Mouse (Mus musculus): Measurements from ENCODE around the gene Ick. TPM values are rescaled to one million over a fixed set of nuclear protein-coding genes. Genes with fewer than 3 reads are reported as not detected.
"Not testable (repeated sequence)": the region's sequence is repeated elsewhere in the genome, so short reads cannot be mapped to it uniquely, and the experiment has no call there.

Ick gene
- 15.8 and 18.8 TPM in 2 replicates for polyA plus RNA-seq (2016; fragmentation: Nextera tagmentation; extraction: Ambion mirVana)

- peak within 1 kb of the TSS; percentile 93 for H3K4me3 ChIP-seq
- H3K27ac ChIP-seq (ENCODE audit: poor library complexity, severe bottlenecking): peak within 1 kb of the TSS; percentile 98
- H3K9me3 ChIP-seq (replicated peaks): no peaks in the 10 kb centered on the region
- H3K36me3 ChIP-seq: peaks cover 10% of the 10 kb centered on the region; the same call in 1 of the 2 replicates
- peak; percentile 89 for ATAC-seq (ENCODE audit: insufficient number of reproducible peaks, low FRiP score)
- WGBS: under 1% methylated on average over 20 of the region's 20 CpGs
- peak within 1 kb of the TSS; percentile 95 for H3K9ac ChIP-seq
- peak within 1 kb of the TSS; percentile 81 for H3K4me2 ChIP-seq
- H3K27me3 ChIP-seq (replicated peaks): no peaks in the 10 kb centered on the region
- peaks cover 15% of the 10 kb centered on the region for H3K4me1 ChIP-seq (replicated peaks)
Measured at GRCm38 (mm10) chr9:78108796-78109239, at the start of gene Ick, which contains the start of gene Fbxo9. Gene Ick (plus strand): TSS chr9:78109192. Gene Fbxo9 (minus strand): TSS chr9:78109065.

- H3K4me2 ChIP-seq: no peak overlapping the region
- H3K9me3 ChIP-seq (replicated peaks): no peaks in the 10 kb centered on the region
- no peak overlapping the region for H3K9ac ChIP-seq
- no peak overlapping the region for H3K4me3 ChIP-seq
- no peak for ATAC-seq (ENCODE audit: insufficient number of reproducible peaks, low FRiP score)
- no peaks in the 10 kb centered on the region for H3K27me3 ChIP-seq (replicated peaks)
- WGBS: 75% methylated on average over 16 of the region's 16 CpGs
- no peak overlapping the region for H3K27ac ChIP-seq (ENCODE audit: poor library complexity, severe bottlenecking)
- H3K4me1 ChIP-seq (replicated peaks): peaks cover 13% of the 10 kb centered on the region
- no peaks in the 10 kb centered on the region for H3K36me3 ChIP-seq
Measured at GRCm38 (mm10) chr9:78059525-78060120, 49.4 kb upstream of the Ick start.

GRCm38 (mm10) chr9:78062392-78062791 is 46.6 kb upstream of the Ick start:
- Histone ChIP-seq H3K9me3 (replicated peaks) (no peaks in the 10 kb centered on the region), H3K4me3 (no peak overlapping the region), H3K4me2 (no peak overlapping the region), H3K27me3 (replicated peaks) (no peaks in the 10 kb centered on the region), H3K9ac (no peak overlapping the region), H3K4me1 (replicated peaks) (peaks cover 13% of the 10 kb centered on the region), H3K36me3 (no peaks in the 10 kb centered on the region), H3K27ac (ENCODE audit: poor library complexity, severe bottlenecking) (no peak overlapping the region)
- 76% methylated on average over 9 of the region's 9 CpGs for WGBS
- no peak for ATAC-seq (ENCODE audit: insufficient number of reproducible peaks, low FRiP score)

- Histone ChIP-seq H3K4me2 (no peak overlapping the region), H3K36me3 (no peaks in the 10 kb centered on the region), H3K4me1 (replicated peaks) (peaks cover 7% of the 10 kb centered on the region), H3K9ac (no peak overlapping the region), H3K4me3 (no peak overlapping the region), H3K27me3 (replicated peaks) (no peaks in the 10 kb centered on the region), H3K27ac (ENCODE audit: poor library complexity, severe bottlenecking) (no peak overlapping the region), H3K9me3 (replicated peaks) (no peaks in the 10 kb centered on the region)
- 56% methylated on average over 10 of the region's 10 CpGs for WGBS
- ATAC-seq (ENCODE audit: insufficient number of reproducible peaks, low FRiP score): no peak
Measured at GRCm38 (mm10) chr9:78064121-78064520, 44.9 kb upstream of the Ick start.

GRCm38 (mm10) chr9:78070496-78070895 is 38.5 kb upstream of the Ick start:
- Histone ChIP-seq H3K27me3 (replicated peaks) (no peaks in the 10 kb centered on the region), H3K27ac (ENCODE audit: poor library complexity, severe bottlenecking) (no peak overlapping the region), H3K4me1 (replicated peaks) (no peaks in the 10 kb centered on the region), H3K36me3 (no peaks in the 10 kb centered on the region), H3K9ac (no peak overlapping the region), H3K9me3 (replicated peaks) (0 out of 2 replicates have a peak, but pooled peaks cover 3% of the 10 kb centered on the region), H3K4me2 (no peak overlapping the region), H3K4me3 (no peak overlapping the region)
- 66% methylated on average over 5 of the region's 5 CpGs for WGBS
- ATAC-seq (ENCODE audit: insufficient number of reproducible peaks, low FRiP score): no peak

GRCm38 (mm10) chr9:78071626-78072025 is 37.4 kb upstream of the Ick start:
- H3K36me3 ChIP-seq: no peaks in the 10 kb centered on the region
- no peak overlapping the region for H3K4me2 ChIP-seq
- no peaks in the 10 kb centered on the region for H3K4me1 ChIP-seq (replicated peaks)
- ATAC-seq (ENCODE audit: insufficient number of reproducible peaks, low FRiP score): no peak
- no peaks in the 10 kb centered on the region for H3K27me3 ChIP-seq (replicated peaks)
- WGBS: 88% methylated on average over 4 of the region's 4 CpGs
- H3K4me3 ChIP-seq: no peak overlapping the region
- 0 out of 2 replicates have a peak, but pooled peaks cover 3% of the 10 kb centered on the region for H3K9me3 ChIP-seq (replicated peaks)
- no peak overlapping the region for H3K27ac ChIP-seq (ENCODE audit: poor library complexity, severe bottlenecking)
- no peak overlapping the region for H3K9ac ChIP-seq

GRCm38 (mm10) chr9:78073291-78073690 is 35.7 kb upstream of the Ick start:
- not testable (repeated sequence) for H3K4me2 ChIP-seq; H3K36me3 ChIP-seq; H3K27me3 ChIP-seq (replicated peaks); H3K4me3 ChIP-seq; H3K9ac ChIP-seq; ATAC-seq (ENCODE audit: insufficient number of reproducible peaks, low FRiP score); H3K9me3 ChIP-seq (replicated peaks); H3K27ac ChIP-seq (ENCODE audit: poor library complexity, severe bottlenecking); H3K4me1 ChIP-seq (replicated peaks)
- 86% methylated on average over 3 of the region's 3 CpGs for WGBS

- Histone ChIP-seq H3K36me3 (no peaks in the 10 kb centered on the region), H3K27ac (ENCODE audit: poor library complexity, severe bottlenecking) (no peak overlapping the region), H3K27me3 (replicated peaks) (no peaks in the 10 kb centered on the region), H3K9me3 (replicated peaks) (0 out of 2 replicates have a peak, but pooled peaks cover 3% of the 10 kb centered on the region), H3K9ac (no peak overlapping the region), H3K4me2 (no peak overlapping the region), H3K4me3 (no peak overlapping the region), H3K4me1 (replicated peaks) (no peaks in the 10 kb centered on the region)
- WGBS: 89% methylated on average over 13 of the region's 13 CpGs
- no peak for ATAC-seq (ENCODE audit: insufficient number of reproducible peaks, low FRiP score)
Measured at GRCm38 (mm10) chr9:78073713-78074340, 35.2 kb upstream of the Ick start.

GRCm38 (mm10) chr9:78075256-78075655 is 33.7 kb upstream of the Ick start:
- Histone ChIP-seq H3K9me3 (replicated peaks) (no peaks in the 10 kb centered on the region), H3K27ac (ENCODE audit: poor library complexity, severe bottlenecking) (no peak overlapping the region), H3K4me1 (replicated peaks) (no peaks in the 10 kb centered on the region), H3K27me3 (replicated peaks) (no peaks in the 10 kb centered on the region), H3K4me2 (no peak overlapping the region), H3K9ac (no peak overlapping the region), H3K36me3 (no peaks in the 10 kb centered on the region), H3K4me3 (no peak overlapping the region)
- ATAC-seq (ENCODE audit: insufficient number of reproducible peaks, low FRiP score): no peak
- 91% methylated on average over 3 of the region's 3 CpGs for WGBS

GRCm38 (mm10) chr9:78078240-78078639 is 30.8 kb upstream of the Ick start:
- peaks cover 16% of the 10 kb centered on the region for H3K36me3 ChIP-seq
- ATAC-seq (ENCODE audit: insufficient number of reproducible peaks, low FRiP score): no peak
- H3K4me1 ChIP-seq (replicated peaks): no peaks in the 10 kb centered on the region
- H3K9ac ChIP-seq: no peak overlapping the region
- H3K4me3 ChIP-seq: no peak overlapping the region
- H3K4me2 ChIP-seq: no peak overlapping the region
- H3K27me3 ChIP-seq (replicated peaks): no peaks in the 10 kb centered on the region
- H3K27ac ChIP-seq (ENCODE audit: poor library complexity, severe bottlenecking): no peak overlapping the region
- 21% methylated on average over 2 of the region's 2 CpGs for WGBS
- H3K9me3 ChIP-seq (replicated peaks): no peaks in the 10 kb centered on the region

- H3K4me3 ChIP-seq: no peak overlapping the region
- H3K27me3 ChIP-seq (replicated peaks): no peaks in the 10 kb centered on the region
- no peak overlapping the region for H3K4me2 ChIP-seq
- peaks cover 51% of the 10 kb centered on the region for H3K36me3 ChIP-seq
- ATAC-seq (ENCODE audit: insufficient number of reproducible peaks, low FRiP score): no peak
- H3K9ac ChIP-seq: no peak overlapping the region
- no peaks in the 10 kb centered on the region for H3K4me1 ChIP-seq (replicated peaks)
- 66% methylated on average over 7 of the region's 7 CpGs for WGBS
- H3K27ac ChIP-seq (ENCODE audit: poor library complexity, severe bottlenecking): no peak overlapping the region
- H3K9me3 ChIP-seq (replicated peaks): no peaks in the 10 kb centered on the region
Measured at GRCm38 (mm10) chr9:78081835-78082234, 27.2 kb upstream of the Ick start.

Data from heart, embryonic 12.5 days (tissue).